Mouse (Mus musculus) forebrain, embryonic 16.5 days (tissue): ENCODE measurements around the gene Gng2. TPM values are rescaled to one million over a fixed set of nuclear protein-coding genes. Genes with fewer than 3 reads are reported as not detected.
A peak's percentile ranks its signal among the peaks of the same experiment; 100 is the strongest.

Experiments used
- ATAC-seq: fragments of 200-750 bp; cut with Nextera tagmentation; 2 replicates; pipeline ENCODE4 v1.8.0; 2017; ENCODE audit warnings: mild to moderate bottlenecking, moderate library complexity
- H3K27ac ChIP-seq: fragments of 300-500 bp; sonication (generic); 2 replicates; pipeline ENCODE4 v1.5.1; 2014; ENCODE audit warnings: low read length, control low read depth
- H3K27me3 ChIP-seq: fragments of 300-500 bp; sonication (generic); replicated peaks from 2 replicates; pipeline ENCODE4 v1.6.1; 2014; ENCODE audit warnings: low read length; ENCODE audit not compliant: control insufficient read depth, insufficient read depth
- H3K36me3 ChIP-seq: fragments of 300-500 bp; sonication (generic); 2 replicates; pipeline ENCODE4 v1.6.1; 2014; ENCODE audit not compliant: control insufficient read depth, insufficient read depth
- H3K4me1 ChIP-seq: fragments of 300-500 bp; sonication (generic); replicated peaks from 2 replicates; pipeline ENCODE4 v1.6.1; 2014; ENCODE audit warnings: low read length; ENCODE audit not compliant: control insufficient read depth, insufficient read depth
- H3K4me2 ChIP-seq: fragments of 300-500 bp; sonication (generic); 2 replicates; pipeline ENCODE4 v1.6.1; 2014; ENCODE audit warnings: mild to moderate bottlenecking, low read length, control low read depth
- H3K4me3 ChIP-seq: fragments of 300-500 bp; sonication (generic); replicated peaks from 2 replicates; pipeline ENCODE4 v1.5.1; 2014; ENCODE audit warnings: mild to moderate bottlenecking, low read length, control low read depth
- H3K9ac ChIP-seq: fragments of 300-500 bp; sonication (generic); replicated peaks from 2 replicates; pipeline ENCODE4 v1.6.1; 2014; ENCODE audit warnings: low read depth, low read length, control low read depth
- H3K9me3 ChIP-seq: fragments of 300-500 bp; sonication (generic); 2 replicates; pipeline ENCODE4 v1.6.1; 2016; ENCODE audit warnings: low read length; ENCODE audit not compliant: control insufficient read depth
- WGBS: fragments of 180-500 bp; shearing (Covaris S2); extraction: QIAGEN DNeasy Blood & Tissue Kit; methylation state at CpG from one replicate; pipeline ENCODE4 v1.1.7; 2014; 5-methylcytosine and 5-hydroxymethylcytosine counted together
- polyA plus RNA-seq: library from polyadenylated mRNA; unstranded; fragments of >200 nt; fragmentation: Nextera tagmentation; extraction: Ambion mirVana; gene quantifications from 2 replicates; pipeline ENCODE4 v1.2.1, GENCODE M21; 2015

Gene Gng2
- polyA plus RNA-seq, 1 experiment from 2014 or later, result 498 TPM

- WGBS, result 73% methylated on average over 5 of the region's 5 CpGs
- no peaks in the 10 kb centered on the region for H3K27me3 ChIP-seq
- ATAC-seq, result no peak
- no peaks in the 10 kb centered on the region for H3K9me3 ChIP-seq
- H3K36me3 ChIP-seq, result no peaks in the 10 kb centered on the region
- H3K4me1 ChIP-seq, result no peaks in the 10 kb centered on the region
- no peak overlapping the region for H3K27ac ChIP-seq
- H3K4me3 ChIP-seq, result no peak overlapping the region
- H3K9ac ChIP-seq, result no peak overlapping the region
- H3K4me2 ChIP-seq, result no peak overlapping the region
Observed at GRCm38 (mm10) chr14:19994068-19994467, 16.6 kb upstream of the Gng2 start.

DNA sequence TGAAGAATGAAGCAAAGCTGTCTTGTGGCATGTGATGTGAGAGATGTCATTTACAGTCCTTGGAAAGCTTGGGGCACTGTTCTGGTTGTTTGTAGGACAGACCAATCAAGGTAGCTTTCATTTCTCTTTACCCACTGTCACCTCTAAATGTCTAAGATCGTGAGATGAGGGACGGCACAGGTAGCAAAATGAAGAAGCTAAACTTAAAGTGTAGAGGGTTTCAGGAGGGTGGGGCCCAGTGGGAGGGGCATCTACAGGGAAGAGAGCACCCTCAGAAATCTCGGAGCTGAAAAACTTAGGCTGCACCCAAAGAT lies 16.1 kb upstream of the Gng2 start:
- Histone ChIP-seq H3K27ac (no peak overlapping the region), H3K9ac (no peak overlapping the region), H3K27me3 (no peaks in the 10 kb centered on the region), H3K4me2 (no peak overlapping the region), H3K36me3 (no peaks in the 10 kb centered on the region), H3K9me3 (no peaks in the 10 kb centered on the region), H3K4me3 (no peak overlapping the region), H3K4me1 (no peaks in the 10 kb centered on the region)
- whole genome bisulfite sequencing, result 94% methylated on average over 3 of the region's 3 CpGs
- ATAC-seq, result no peak

DNA sequence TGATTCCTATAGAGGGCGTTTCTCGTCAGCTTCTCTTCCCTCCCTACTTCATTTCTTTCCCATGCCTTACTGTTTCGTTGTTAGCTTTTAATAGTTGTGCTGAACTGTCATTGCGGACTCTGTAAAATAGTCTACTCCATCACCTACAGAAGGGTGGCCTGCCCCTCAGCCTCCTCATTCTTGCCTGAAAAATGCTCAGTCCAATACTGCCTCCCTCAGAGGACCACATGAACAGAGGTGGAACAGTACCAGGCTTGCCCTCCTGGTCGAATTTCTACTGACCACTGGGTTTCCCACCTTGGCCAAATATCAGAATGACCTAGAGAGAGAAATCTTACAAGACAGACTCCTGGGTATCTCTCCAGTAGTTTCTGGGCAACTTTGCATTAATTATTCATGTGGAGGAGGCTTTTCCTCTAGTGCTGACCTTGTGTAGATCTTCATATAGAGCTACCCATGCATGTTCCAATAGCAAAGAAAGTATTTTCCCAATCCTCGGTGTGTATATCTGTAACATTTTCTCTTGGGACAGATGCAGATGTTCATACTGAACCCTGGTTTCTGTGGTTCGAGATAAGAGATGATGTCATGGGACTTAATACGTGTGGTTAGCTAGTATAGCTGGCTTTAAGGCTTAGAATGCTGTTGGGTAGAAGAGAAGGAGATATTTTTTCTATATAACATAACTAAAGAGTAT lies 15.6 kb upstream of the Gng2 start:
- WGBS, result 87% methylated on average over 8 of the region's 8 CpGs
- Histone ChIP-seq H3K4me1 (peaks cover 3% of the 10 kb centered on the region; the same call in 1 of the 2 replicates), H3K36me3 (no peaks in the 10 kb centered on the region), H3K9me3 (no peaks in the 10 kb centered on the region), H3K9ac (no peak overlapping the region), H3K27me3 (no peaks in the 10 kb centered on the region), H3K4me2 (no peak overlapping the region), H3K4me3 (no peak overlapping the region), H3K27ac (no peak overlapping the region)
- ATAC-seq, result no peak

DNA sequence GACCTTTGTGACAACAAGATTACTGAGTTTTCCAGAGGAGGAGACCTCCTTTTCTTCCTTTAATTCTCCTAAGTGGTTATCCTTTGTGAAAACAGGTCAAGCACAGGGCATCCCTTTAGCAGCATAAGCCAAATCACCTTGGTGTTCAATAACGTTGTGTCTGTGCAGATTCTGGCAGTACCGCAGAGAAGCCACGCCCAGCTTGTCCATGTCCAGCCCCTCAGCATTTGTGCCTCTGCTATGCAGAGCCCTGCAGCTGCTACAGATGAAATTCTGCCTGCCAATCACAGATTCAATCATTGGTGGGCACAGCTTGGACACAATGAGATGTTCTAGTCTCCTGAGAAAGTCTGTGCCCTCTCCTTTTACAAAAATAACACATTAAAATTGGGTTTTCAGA lies 14.4 kb upstream of the Gng2 start:
- H3K27ac ChIP-seq, result no peak overlapping the region
- peaks cover 5% of the 10 kb centered on the region for H3K4me1 ChIP-seq
- H3K9me3 ChIP-seq, result no peaks in the 10 kb centered on the region

DNA sequence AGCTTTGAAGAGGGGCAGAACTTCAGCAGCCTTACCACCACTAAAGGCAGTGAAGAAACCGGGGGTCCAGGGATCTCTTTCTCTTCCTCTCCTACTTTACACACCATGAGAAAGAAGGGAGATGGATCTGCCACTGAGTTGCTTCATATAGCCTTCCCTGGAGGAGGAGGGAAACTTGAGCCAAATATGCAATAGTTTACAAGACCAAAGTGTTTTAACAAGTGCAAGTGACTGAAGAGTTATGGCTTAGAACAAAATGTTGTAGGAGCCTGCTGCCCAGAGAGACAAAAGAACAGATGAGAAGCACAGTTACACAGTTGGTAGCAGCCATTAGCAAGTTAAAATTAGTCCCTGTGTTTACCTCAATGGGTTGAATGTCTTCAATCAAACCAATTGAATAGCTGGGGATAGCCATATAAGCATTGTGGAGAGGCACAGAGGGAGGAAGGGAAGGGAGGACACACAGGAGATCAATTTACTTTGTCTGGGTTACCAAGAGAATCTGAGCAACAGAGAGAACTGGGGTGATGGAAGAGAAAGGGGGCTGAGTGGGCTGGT lies 13.1 kb upstream of the Gng2 start:
- Histone ChIP-seq H3K9ac (no peak overlapping the region), H3K27me3 (no peaks in the 10 kb centered on the region), H3K27ac (no peak overlapping the region), H3K9me3 (no peaks in the 10 kb centered on the region), H3K4me2 (no peak overlapping the region), H3K4me1 (peaks cover 18% of the 10 kb centered on the region), H3K4me3 (no peak overlapping the region), H3K36me3 (no peaks in the 10 kb centered on the region)
- no peak for ATAC-seq
- 67% methylated on average over 1 of the region's 1 CpGs for WGBS

More for the DNA sequence above, 14.4 kb upstream of the Gng2 start:
- Histone ChIP-seq H3K4me2 (no peak overlapping the region), H3K9ac (no peak overlapping the region), H3K36me3 (no peaks in the 10 kb centered on the region), H3K27me3 (no peaks in the 10 kb centered on the region), H3K4me3 (no peak overlapping the region)
- 25% methylated on average over 3 of the region's 3 CpGs for WGBS
- no peak for ATAC-seq

GRCm38 (mm10) chr14:19988410-19988809 lies 11.0 kb upstream of the Gng2 start:
- WGBS, result 90% methylated on average over 3 of the region's 3 CpGs
- Histone ChIP-seq H3K9me3 (no peaks in the 10 kb centered on the region), H3K27ac (peak overlapping the region; percentile 65), H3K36me3 (no peaks in the 10 kb centered on the region), H3K4me3 (no peak overlapping the region), H3K27me3 (no peaks in the 10 kb centered on the region), H3K4me1 (peaks cover 30% of the 10 kb centered on the region), H3K4me2 (no peak overlapping the region), H3K9ac (no peak overlapping the region)
- no peak for ATAC-seq

GRCm38 (mm10) chr14:19987358-19987834 lies 10.0 kb upstream of the Gng2 start:
- H3K36me3 ChIP-seq, result no peaks in the 10 kb centered on the region
- peak; percentile 62 for ATAC-seq
- WGBS, result 1% methylated on average over 8 of the region's 8 CpGs
- H3K4me3 ChIP-seq, result peak overlapping the region; percentile 37
- H3K9ac ChIP-seq, result peak overlapping the region; percentile 57
- peaks cover 30% of the 10 kb centered on the region for H3K4me1 ChIP-seq
- peak overlapping the region; percentile 97 for H3K27ac ChIP-seq
- H3K27me3 ChIP-seq, result no peaks in the 10 kb centered on the region
- H3K4me2 ChIP-seq, result peak overlapping the region; percentile 64
- H3K9me3 ChIP-seq, result no peaks in the 10 kb centered on the region

- Histone ChIP-seq H3K4me3 (peak overlapping the region; percentile 37), H3K27me3 (no peaks in the 10 kb centered on the region), H3K27ac (peak overlapping the region; percentile 97), H3K36me3 (no peaks in the 10 kb centered on the region), H3K9ac (peak overlapping the region; percentile 57), H3K9me3 (no peaks in the 10 kb centered on the region), H3K4me1 (peaks cover 30% of the 10 kb centered on the region), H3K4me2 (peak overlapping the region; percentile 64)
- peak; percentile 91 for ATAC-seq
- WGBS, result under 1% methylated on average over 13 of the region's 13 CpGs
Observed at GRCm38 (mm10) chr14:19986614-19987357, 9.4 kb upstream of the Gng2 start.

DNA sequence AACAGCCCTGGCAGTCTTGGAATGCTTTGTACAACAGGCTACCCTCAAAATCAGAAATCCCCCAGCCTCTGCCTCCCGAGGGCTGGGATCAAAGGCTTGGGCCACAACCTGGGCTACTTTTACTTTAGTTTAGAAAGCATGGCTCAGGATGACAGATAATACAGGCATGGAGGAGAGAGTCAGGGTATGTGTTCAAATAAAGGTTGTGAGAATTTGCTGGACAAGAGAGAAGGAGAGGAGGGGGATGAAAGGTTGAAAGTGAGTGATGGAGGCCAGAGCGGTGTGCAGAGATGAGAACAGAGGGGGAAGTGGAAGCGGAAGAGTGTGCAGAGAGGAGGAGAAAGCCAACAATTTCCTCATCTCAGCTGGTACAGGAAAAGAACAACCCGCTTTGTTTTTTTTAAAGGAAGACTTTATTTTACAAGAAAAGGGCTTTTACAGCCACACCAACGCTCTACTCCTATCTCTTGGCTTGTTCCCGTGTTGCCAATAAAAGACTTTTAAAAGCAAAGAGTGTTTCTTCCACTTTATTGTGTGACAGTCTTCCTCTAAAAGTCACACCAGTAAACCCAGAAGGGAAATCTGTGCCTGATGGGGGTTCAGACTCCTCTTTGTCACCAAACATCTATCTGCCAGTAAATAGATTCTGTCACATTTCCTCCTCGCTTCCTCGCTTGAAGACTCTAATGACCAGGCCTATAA lies 8.6 kb upstream of the Gng2 start:
- H3K4me2 ChIP-seq, result peak overlapping the region; percentile 64
- peaks cover 30% of the 10 kb centered on the region for H3K4me1 ChIP-seq
- no peak for ATAC-seq
- H3K36me3 ChIP-seq, result no peaks in the 10 kb centered on the region
- H3K27me3 ChIP-seq, result no peaks in the 10 kb centered on the region
- peak overlapping the region; percentile 37; the same call in 1 of the 2 replicates for H3K4me3 ChIP-seq
- peak overlapping the region; percentile 97 for H3K27ac ChIP-seq
- 19% methylated on average over 8 of the region's 8 CpGs for WGBS
- H3K9ac ChIP-seq, result peak overlapping the region; percentile 50
- H3K9me3 ChIP-seq, result no peaks in the 10 kb centered on the region
